Mouse (Mus musculus): ENCODE results near the gene Atp6v0d1. TPM values are rescaled to one million over a fixed set of nuclear protein-coding genes. Genes with fewer than 3 reads are reported as not detected.
A peak's percentile ranks its signal among the peaks of the same experiment; 100 is the strongest.

Gene Atp6v0d1
- 78.4 and 80.4 TPM in 2 replicates for polyA plus RNA-seq (2015; fragmentation: Nextera tagmentation; extraction: Ambion mirVana)

DNA sequence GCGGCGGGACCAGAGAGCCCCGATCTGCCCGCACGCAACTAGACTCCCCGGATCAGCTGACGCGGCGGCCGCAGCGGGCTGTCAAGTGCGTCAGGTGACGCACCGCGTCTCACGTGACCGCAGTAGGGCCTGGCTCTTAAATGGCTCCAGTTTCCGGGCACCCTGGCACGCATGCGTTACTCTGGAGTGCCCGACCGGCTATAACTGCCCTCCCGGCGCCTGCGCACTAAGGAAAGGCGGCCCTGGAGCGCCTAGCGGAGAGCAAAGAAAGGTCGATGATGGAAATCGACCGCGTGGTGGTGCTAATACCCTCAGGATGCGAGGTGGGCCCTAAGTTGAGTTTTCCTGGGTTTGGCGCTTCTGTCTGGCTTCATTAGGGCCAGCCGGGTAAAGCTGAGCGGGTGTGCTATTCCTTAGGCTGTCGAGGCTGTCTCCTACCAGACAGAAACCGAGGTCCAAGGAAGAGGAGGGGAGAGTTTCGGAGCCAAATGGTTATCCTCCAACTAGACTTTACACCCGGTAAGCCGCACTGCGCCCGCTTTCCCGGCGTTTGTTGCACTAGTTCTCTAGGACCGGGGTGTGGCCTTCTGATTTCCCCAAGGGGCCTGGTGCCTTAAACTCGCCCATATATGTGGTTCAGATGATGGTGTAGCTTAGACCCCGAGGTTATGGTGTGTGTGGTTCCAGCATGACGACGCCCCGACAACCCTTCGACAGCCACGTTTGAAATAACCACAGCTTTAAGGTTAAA, at the start of gene Atp6v0d1:
Gene Atp6v0d1 (minus strand): TSS at position 96 of the 751 bp plus-strand sequence.
- Histone ChIP-seq H3K27me3 (peaks cover 8% of the 10 kb centered on the region; the same call in 1 of the 2 replicates), H3K4me1 (peaks cover 24% of the 10 kb centered on the region), H3K9me3 (no peaks in the 10 kb centered on the region), H3K9ac (peak within 1 kb of the TSS; percentile 93), H3K4me2 (peak within 1 kb of the TSS; percentile 87), H3K27ac (peak within 1 kb of the TSS; percentile 80), H3K36me3 (peaks cover 5% of the 10 kb centered on the region; the same call in 1 of the 2 replicates), H3K4me3 (peak within 1 kb of the TSS; percentile 91)
- peak; percentile 97 for ATAC-seq (ENCODE audit: insufficient number of reproducible peaks, insufficient read depth, low FRiP score, low TSS enrichment, low read depth)
- 3% methylated on average over 51 of the region's 53 CpGs for WGBS

DNA sequence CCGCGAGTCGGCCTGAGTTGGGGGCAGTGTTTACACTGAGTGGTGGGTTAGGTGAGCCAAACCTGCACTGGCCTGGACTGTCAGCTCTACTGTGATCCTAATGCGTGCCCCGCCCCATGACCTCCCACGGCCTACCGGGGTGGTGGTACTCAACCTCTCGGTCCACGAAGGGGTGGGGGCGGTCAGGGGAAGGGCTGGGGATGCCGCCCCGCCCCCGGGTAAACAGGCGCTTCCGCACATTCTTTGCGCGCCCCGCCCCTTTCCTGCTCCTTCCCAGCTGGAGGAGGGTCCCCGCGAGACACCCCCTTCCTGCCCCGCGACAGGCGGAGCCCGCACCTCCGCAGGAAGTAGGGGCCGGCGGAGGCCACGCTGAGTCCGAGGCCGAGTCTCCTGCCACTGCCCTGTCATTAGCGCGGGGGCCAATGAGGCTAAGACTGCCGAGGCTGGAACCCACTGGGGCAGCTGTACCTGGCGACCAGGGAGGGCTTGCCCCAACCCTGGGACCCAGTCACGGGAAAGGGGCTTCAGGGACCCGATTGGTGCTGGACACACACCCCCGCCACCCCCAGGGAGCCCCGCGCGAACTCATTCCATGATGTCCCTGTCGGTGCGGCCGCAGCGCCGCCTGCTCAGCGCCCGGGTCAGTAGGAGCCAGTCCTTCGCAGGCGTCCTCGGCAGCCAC, 48.1 kb upstream of the Atp6v0d1 start:
- under 1% methylated on average over 50 of the region's 50 CpGs for WGBS
- Histone ChIP-seq H3K36me3 (peaks cover 40% of the 10 kb centered on the region), H3K27ac (no peak overlapping the region), H3K9ac (peak overlapping the region; percentile 71), H3K4me1 (peaks cover 23% of the 10 kb centered on the region), H3K4me3 (peak overlapping the region; percentile 49), H3K27me3 (peaks cover 32% of the 10 kb centered on the region), H3K9me3 (no peaks in the 10 kb centered on the region), H3K4me2 (peak overlapping the region; percentile 80)
- ATAC-seq (ENCODE audit: insufficient number of reproducible peaks, insufficient read depth, low FRiP score, low TSS enrichment, low read depth), result peak; percentile 34

DNA sequence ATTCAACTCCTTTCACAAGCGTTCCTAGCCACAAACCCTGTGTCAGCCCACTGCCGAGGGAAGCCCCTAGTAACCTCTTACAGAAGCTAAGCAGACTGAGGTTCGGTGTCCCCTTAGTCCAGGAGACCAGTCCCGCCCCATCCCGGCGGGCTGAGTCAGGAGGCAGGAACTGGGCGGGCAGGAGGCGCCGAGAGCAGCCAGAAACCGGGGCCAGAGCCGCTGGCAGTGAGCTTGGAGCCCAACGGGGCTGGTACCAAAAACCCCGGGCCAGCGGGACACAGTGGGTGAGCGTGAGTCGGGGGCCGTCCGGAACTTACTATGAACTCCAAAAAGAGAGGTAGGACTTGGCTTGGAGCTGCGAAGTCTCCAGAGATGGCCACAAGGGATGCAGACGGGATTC, 47.2 kb upstream of the Atp6v0d1 start:
- Histone ChIP-seq H3K9me3 (no peaks in the 10 kb centered on the region), H3K36me3 (peaks cover 30% of the 10 kb centered on the region), H3K27me3 (peaks cover 32% of the 10 kb centered on the region), H3K9ac (peak overlapping the region; percentile 62), H3K4me2 (peak overlapping the region; percentile 80), H3K27ac (no peak overlapping the region), H3K4me3 (peak overlapping the region; percentile 49), H3K4me1 (peaks cover 23% of the 10 kb centered on the region)
- ATAC-seq (ENCODE audit: insufficient number of reproducible peaks, insufficient read depth, low FRiP score, low TSS enrichment, low read depth), result no peak
- 5% methylated on average over 20 of the region's 20 CpGs for WGBS

DNA sequence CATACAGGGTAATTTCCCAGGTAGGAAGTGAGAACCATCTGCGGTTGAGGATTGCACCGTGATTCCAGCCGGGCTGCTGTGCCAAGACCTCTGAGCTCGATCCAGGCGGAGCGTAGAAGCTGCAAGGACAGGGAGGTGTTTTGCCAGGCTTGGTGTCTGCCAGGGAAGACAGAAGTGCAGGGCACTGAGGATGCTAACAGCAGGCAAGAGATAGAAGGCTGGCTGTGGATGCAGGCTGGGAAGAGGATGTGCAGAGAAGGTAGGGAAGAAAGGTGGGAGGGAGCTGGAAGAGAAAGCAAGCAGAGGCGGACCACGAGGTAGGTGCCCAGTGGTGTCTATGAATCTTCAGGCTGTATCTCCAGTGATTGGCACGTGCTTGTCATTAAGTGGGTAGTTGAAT, 46.0 kb upstream of the Atp6v0d1 start:
- H3K4me3 ChIP-seq, result no peak overlapping the region
- no peak overlapping the region for H3K9ac ChIP-seq
- H3K27ac ChIP-seq, result no peak overlapping the region
- H3K4me1 ChIP-seq, result peaks cover 29% of the 10 kb centered on the region
- no peak overlapping the region for H3K4me2 ChIP-seq
- ATAC-seq (ENCODE audit: insufficient number of reproducible peaks, insufficient read depth, low FRiP score, low TSS enrichment, low read depth), result no peak
- 82% methylated on average over 9 of the region's 9 CpGs for WGBS
- no peaks in the 10 kb centered on the region for H3K9me3 ChIP-seq
- peaks cover 18% of the 10 kb centered on the region for H3K36me3 ChIP-seq
- H3K27me3 ChIP-seq, result peaks cover 32% of the 10 kb centered on the region

DNA sequence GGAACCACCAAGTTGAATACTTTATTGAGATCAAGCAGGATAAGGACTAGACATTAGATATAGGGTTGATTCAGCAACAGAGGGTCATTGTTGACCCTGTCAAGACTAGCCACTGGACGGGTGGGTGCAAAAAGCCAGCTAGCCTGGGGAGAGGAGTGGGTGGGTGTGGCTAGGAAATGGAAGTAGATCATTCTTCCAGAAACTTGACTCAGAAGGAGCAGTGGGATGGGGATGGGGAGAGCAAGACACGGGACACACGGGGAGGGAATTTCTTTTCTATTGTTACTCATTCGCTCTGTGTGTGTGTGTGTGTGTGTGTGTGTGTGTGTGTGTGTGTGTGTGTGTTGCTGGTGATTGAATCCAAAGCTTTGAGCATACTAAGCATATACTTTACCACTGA, 43.9 kb upstream of the Atp6v0d1 start:
- no peak overlapping the region for H3K9ac ChIP-seq
- H3K4me1 ChIP-seq, result peaks cover 37% of the 10 kb centered on the region
- peaks cover 27% of the 10 kb centered on the region for H3K27me3 ChIP-seq
- no peak overlapping the region for H3K4me3 ChIP-seq
- no peak overlapping the region for H3K4me2 ChIP-seq
- WGBS, result 79% methylated on average over 4 of the region's 4 CpGs
- no peaks in the 10 kb centered on the region for H3K9me3 ChIP-seq
- H3K27ac ChIP-seq, result no peak overlapping the region
- no peak for ATAC-seq (ENCODE audit: insufficient number of reproducible peaks, insufficient read depth, low FRiP score, low TSS enrichment, low read depth)
- H3K36me3 ChIP-seq, result no peaks in the 10 kb centered on the region; the same call in 1 of the 2 replicates

DNA sequence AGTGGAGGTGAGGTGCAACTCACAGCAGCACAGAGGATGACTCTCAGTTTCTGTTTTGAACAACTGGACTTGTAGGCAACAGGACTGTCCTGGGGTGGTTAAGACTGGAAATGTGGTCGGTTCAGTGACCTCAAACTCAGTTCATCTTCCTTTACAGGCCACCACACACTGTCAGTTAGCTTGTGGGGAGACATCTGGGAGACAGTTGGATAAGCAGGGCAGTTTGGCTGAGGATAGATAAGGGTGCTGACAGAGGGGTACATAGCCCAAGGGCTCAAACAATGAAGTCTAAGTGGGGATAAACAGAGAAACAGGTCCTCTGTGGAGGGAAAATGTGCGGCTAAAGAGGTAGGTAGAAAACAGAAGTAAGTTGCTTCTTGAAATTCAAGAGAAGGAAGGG, 43.5 kb upstream of the Atp6v0d1 start:
- H3K36me3 ChIP-seq, result no peaks in the 10 kb centered on the region
- 64% methylated on average over 2 of the region's 2 CpGs for WGBS
- H3K27me3 ChIP-seq, result peaks cover 23% of the 10 kb centered on the region
- no peak overlapping the region for H3K9ac ChIP-seq
- H3K4me1 ChIP-seq, result peaks cover 37% of the 10 kb centered on the region
- no peak for ATAC-seq (ENCODE audit: insufficient number of reproducible peaks, insufficient read depth, low FRiP score, low TSS enrichment, low read depth)
- no peak overlapping the region for H3K27ac ChIP-seq
- H3K4me2 ChIP-seq, result no peak overlapping the region
- no peak overlapping the region for H3K4me3 ChIP-seq
- H3K9me3 ChIP-seq, result no peaks in the 10 kb centered on the region

DNA sequence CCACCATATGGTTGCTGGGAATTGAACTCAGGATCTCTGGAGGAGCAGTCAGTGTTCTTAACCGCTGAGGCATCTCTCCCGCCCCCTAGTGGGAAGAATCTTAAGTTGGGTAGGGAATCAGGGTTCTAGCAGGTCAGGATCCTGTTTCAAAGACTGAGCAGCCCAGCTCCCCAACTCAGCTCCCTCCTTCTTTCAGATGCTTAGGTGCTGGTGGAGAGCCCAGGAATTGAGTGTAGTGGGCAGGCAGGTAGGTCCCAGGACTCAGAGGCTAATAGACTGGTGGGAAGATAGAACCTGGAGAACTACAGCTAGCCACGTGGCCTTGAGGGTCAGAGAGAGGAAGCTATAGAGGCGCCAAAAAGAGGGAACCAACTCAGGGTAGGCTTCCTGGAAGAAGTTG, 41.8 kb upstream of the Atp6v0d1 start:
- 19% methylated on average over 4 of the region's 4 CpGs for WGBS
- Histone ChIP-seq H3K27ac (no peak overlapping the region), H3K9me3 (no peaks in the 10 kb centered on the region), H3K36me3 (no peaks in the 10 kb centered on the region), H3K27me3 (peaks cover 10% of the 10 kb centered on the region), H3K4me1 (peaks cover 26% of the 10 kb centered on the region), H3K4me2 (no peak overlapping the region), H3K4me3 (no peak overlapping the region), H3K9ac (no peak overlapping the region)
- no peak for ATAC-seq (ENCODE audit: insufficient number of reproducible peaks, insufficient read depth, low FRiP score, low TSS enrichment, low read depth)

DNA sequence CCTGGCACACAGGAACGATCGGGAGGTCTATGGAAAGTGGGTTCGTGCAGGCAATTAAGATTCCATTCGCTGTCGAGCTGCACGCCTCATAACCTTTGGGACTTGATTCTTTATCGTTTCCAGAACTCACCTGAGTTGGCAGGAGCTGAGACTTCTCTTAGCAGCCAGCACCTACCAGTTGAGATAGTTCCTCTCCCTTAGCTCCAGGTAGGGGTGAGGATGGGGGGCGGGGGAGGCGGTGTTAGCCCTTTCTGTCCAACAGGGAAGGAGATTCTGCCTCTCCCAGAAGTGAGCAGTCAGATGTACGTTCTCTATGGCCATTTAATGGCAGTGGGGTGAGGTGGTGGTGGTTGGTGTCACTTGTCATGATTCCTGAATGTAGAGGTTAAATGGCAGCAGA, 41.2 kb upstream of the Atp6v0d1 start:
- peaks cover 25% of the 10 kb centered on the region for H3K4me1 ChIP-seq
- no peak for ATAC-seq (ENCODE audit: insufficient number of reproducible peaks, insufficient read depth, low FRiP score, low TSS enrichment, low read depth)
- peak overlapping the region; percentile 82 for H3K4me3 ChIP-seq
- peak overlapping the region; percentile 98 for H3K4me2 ChIP-seq
- WGBS, result 9% methylated on average over 10 of the region's 10 CpGs
- H3K9me3 ChIP-seq, result no peaks in the 10 kb centered on the region
- peaks cover 4% of the 10 kb centered on the region for H3K27me3 ChIP-seq
- H3K36me3 ChIP-seq, result no peaks in the 10 kb centered on the region
- peak overlapping the region; percentile 11; the same call in 1 of the 2 replicates for H3K27ac ChIP-seq
- H3K9ac ChIP-seq, result peak overlapping the region; percentile 89

DNA sequence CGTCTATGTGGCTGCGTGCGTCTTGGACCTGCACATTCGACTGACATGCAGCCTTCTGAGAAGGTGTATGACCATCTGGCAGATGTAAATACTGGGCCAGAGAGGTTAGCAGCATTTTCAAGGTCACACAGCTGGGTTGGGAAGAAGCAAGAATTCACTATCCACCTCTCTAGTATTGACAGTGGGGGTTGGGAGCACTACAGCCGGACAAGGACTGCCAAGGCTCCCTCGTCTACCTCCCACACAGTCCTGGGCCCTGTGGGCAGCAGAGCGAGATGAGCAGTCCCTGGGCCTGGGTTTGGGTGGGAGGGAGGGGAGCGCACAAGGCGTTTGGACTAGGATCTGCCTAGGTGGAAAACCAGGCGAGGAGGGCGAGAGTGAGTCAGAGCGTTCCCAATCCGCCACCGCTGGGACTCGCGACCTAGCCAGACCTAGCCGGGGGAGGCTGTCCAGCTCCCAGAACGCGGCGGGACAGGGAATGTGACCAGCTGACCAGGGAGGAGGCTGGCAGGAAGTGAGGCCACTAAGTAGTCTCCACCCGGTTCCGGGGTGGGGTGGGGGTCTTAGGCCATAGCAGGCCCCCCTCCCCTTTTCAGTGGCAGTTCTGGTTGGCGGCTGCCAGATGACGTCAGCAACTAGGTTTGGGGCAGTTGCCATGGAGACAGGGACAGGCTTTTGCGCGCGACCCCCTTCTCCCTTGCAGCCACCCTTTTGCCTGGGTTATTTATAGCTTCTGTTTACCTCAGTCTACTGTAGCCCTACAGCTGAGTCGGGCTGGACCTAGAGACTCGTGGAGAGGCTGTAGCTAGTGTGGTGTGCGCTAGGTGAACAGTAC, 40.6 kb upstream of the Atp6v0d1 start:
- WGBS, result 1% methylated on average over 30 of the region's 30 CpGs
- H3K9me3 ChIP-seq, result no peaks in the 10 kb centered on the region
- ATAC-seq (ENCODE audit: insufficient number of reproducible peaks, insufficient read depth, low FRiP score, low TSS enrichment, low read depth), result peak; percentile 53
- H3K27ac ChIP-seq, result peak overlapping the region; percentile 83; the same call in 1 of the 2 replicates
- H3K4me3 ChIP-seq, result peak overlapping the region; percentile 82
- peak overlapping the region; percentile 89 for H3K9ac ChIP-seq
- peak overlapping the region; percentile 98 for H3K4me2 ChIP-seq
- H3K27me3 ChIP-seq, result no peaks in the 10 kb centered on the region; the same call in 1 of the 2 replicates
- peaks cover 25% of the 10 kb centered on the region for H3K4me1 ChIP-seq
- no peaks in the 10 kb centered on the region for H3K36me3 ChIP-seq

DNA sequence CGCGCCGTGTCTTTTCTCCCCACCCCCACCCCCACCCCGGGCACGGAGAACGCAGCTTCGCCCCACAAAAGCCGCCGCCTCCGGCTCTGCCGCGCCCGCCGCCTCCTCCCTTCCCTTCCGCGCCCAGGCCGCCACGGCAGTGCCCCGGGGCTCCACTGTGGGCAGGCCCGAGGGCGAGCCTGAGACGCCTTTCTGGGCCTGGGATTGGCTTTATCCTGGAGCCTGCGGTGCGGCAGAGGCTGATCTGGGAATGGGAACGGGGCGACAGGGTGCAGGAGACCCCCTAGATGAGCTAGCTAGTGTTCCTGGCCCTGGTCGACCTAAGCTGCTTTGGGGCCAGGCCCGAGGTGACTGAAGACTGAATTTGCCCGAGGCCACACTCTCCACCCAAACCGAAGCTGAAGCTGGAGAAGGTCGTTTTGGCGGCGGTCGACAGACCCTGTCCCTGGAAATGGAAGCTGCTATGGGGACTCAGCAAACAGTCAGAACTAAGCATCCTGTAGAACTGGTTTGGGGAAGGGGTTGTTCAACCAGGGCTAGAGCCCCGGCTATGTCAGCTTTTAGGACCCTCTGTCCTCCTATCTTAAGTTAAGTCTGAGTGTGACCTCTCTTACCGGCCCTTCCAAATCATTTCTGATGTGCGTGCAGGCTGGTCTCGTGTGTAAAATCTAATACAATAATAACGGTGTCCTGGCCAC, 39.8 kb upstream of the Atp6v0d1 start:
- H3K4me2 ChIP-seq, result peak overlapping the region; percentile 98
- H3K9me3 ChIP-seq, result no peaks in the 10 kb centered on the region
- ATAC-seq (ENCODE audit: insufficient number of reproducible peaks, insufficient read depth, low FRiP score, low TSS enrichment, low read depth), result peak; percentile 59
- H3K4me1 ChIP-seq, result peaks cover 25% of the 10 kb centered on the region
- no peaks in the 10 kb centered on the region for H3K27me3 ChIP-seq
- H3K4me3 ChIP-seq, result peak overlapping the region; percentile 82
- peak overlapping the region; percentile 89 for H3K9ac ChIP-seq
- no peaks in the 10 kb centered on the region for H3K36me3 ChIP-seq
- WGBS, result under 1% methylated on average over 36 of the region's 39 CpGs
- H3K27ac ChIP-seq, result peak overlapping the region; percentile 83
